Comparison of ENCODE assay signal across 17 mouse cellular contexts in the genomic region with DNA sequence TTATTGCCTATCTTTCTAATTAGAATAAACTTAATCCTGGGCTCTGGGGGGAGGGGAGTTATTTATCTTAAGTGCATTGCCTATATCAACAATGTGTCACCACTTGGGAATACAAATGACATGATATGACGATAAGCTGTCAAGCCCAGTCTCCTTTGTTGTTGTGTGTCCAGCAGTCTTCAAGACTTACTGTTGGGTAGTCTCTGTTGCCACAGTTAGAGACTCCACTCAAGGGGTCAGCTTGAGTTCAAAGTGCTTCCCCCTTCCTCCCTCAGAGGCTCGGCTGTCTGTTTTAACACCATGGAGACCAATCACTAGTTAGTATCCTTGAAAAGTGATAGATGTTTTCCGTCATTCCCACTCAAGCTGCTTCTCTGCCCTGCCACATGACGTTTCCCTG.
"Had no signal": no experiment of that assay in that cellular context is flagged by ENCODE, and none has a peak within 500 bp of the region (broad histone marks: within the 10 kb centered on the region; RNA-seq: fewer than 3 reads in every experiment).

No protein-coding gene starts in this region.

- H3K36me3 ChIP-seq: liver, embryonic 13.5 days; liver, embryonic 15.5 days; midbrain, embryonic 13.5 days; midbrain, embryonic 15.5 days; neural tube, embryonic 12.5 days; stomach, embryonic 15.5 days had no signal

- H3K9me3 ChIP-seq: liver, embryonic 15.5 days; midbrain, embryonic 13.5 days; midbrain, embryonic 15.5 days; neural tube, embryonic 12.5 days; stomach, embryonic 15.5 days had no signal

- H3K27ac ChIP-seq: liver, embryonic 13.5 days; liver, embryonic 15.5 days; macrophage; midbrain, embryonic 13.5 days; midbrain, embryonic 15.5 days; neural tube, embryonic 12.5 days; stomach, embryonic 15.5 days; stomach, postnatal 0 days had no signal

- DNase-seq: liver, embryonic 13.5 days; liver, postnatal 0 days; lung, postnatal 36 days; right cerebral cortex, postnatal 14 days; thymus, adult 2 months; thymus, postnatal 25 days; thymus, postnatal 4 days had no signal

- H3K4me3 ChIP-seq: liver, embryonic 13.5 days; liver, embryonic 15.5 days; megakaryocyte, embryonic 14.5 days; midbrain, embryonic 13.5 days; midbrain, embryonic 15.5 days; neural tube, embryonic 12.5 days; stomach, embryonic 15.5 days had no signal

- H3K9ac ChIP-seq: liver, embryonic 13.5 days; liver, embryonic 15.5 days; liver, postnatal 0 days; midbrain, embryonic 13.5 days; midbrain, embryonic 15.5 days; neural tube, embryonic 12.5 days; stomach, embryonic 15.5 days had no signal

- H3K27me3 ChIP-seq: liver, embryonic 13.5 days; liver, embryonic 15.5 days; megakaryocyte, embryonic 14.5 days; midbrain, embryonic 13.5 days; midbrain, embryonic 15.5 days; neural tube, embryonic 12.5 days; stomach, embryonic 15.5 days had no signal

- ATAC-seq: liver, postnatal 0 days; midbrain, embryonic 13.5 days; midbrain, embryonic 15.5 days had no signal

- H3K4me1 ChIP-seq: liver, embryonic 13.5 days; liver, embryonic 15.5 days; megakaryocyte, embryonic 14.5 days; midbrain, embryonic 13.5 days; midbrain, embryonic 15.5 days; neural tube, embryonic 12.5 days; stomach, embryonic 15.5 days had no signal

- H3K4me2 ChIP-seq: liver, embryonic 11.5 days; liver, embryonic 13.5 days; liver, embryonic 15.5 days; midbrain, embryonic 11.5 days; midbrain, embryonic 13.5 days; midbrain, embryonic 15.5 days; neural tube, embryonic 12.5 days; stomach, embryonic 15.5 days had no signal
